Mouse (Mus musculus) testis, adult 2 months (tissue): Measurements from ENCODE around the gene Ccdc87.

ENCODE experiments used
- CTCF ChIP-seq: fragments of 200-500 bp; IDR thresholded peaks from 2 replicates; pipeline ENCODE4 v1.5.1; 2012; ENCODE audit warnings: low read depth, mild to moderate bottlenecking, inconsistent platforms, low read length, moderate library complexity; ENCODE audit not compliant: control insufficient read depth, insufficient read depth, insufficient replicate concordance
- POLR2A ChIP-seq: fragments of 200-500 bp; IDR thresholded peaks from 2 replicates; pipeline ENCODE4 v1.6.1; 2012; ENCODE audit warnings: low read depth, mild to moderate bottlenecking, inconsistent platforms, low read length, moderate library complexity; ENCODE audit not compliant: control insufficient read depth

GRCm38 (mm10) chr19:4877785-4878184 is 38.6 kb downstream of the Ccdc87 start, which contains the start of gene Actn3:
- TF ChIP-seq POLR2A (no peak), CTCF (no peak)
